Mouse (Mus musculus): ENCODE measurements around the gene Gm28557. TPM values are rescaled to one million over a fixed set of nuclear protein-coding genes. Genes with fewer than 3 reads are reported as not detected.

Gm28557 gene
- polyA plus RNA-seq, 1 experiment from 2014 or later: 4.6 TPM

GRCm38 (mm10) chr13:67107681-67108080 lies 723 bp downstream of the Gm28557 start:
- ATAC-seq (ENCODE audit: low FRiP score, low TSS enrichment): peak; percentile 3; the same call in 1 of the 2 replicates
- Histone ChIP-seq H3K9me3 (ENCODE audit: control insufficient read depth, low read length) (peaks cover 4% of the 10 kb centered on the region; the same call in 1 of the 2 replicates), H3K4me2 (replicated peaks; ENCODE audit: low read depth, low read length) (peak overlapping the region; percentile 77), H3K27me3 (ENCODE audit: control insufficient read depth, insufficient read depth, low read length) (no peaks in the 10 kb centered on the region), H3K4me3 (ENCODE audit: low read length) (peak overlapping the region; percentile 64), H3K4me1 (ENCODE audit: control insufficient read depth, insufficient read depth, low read length) (peaks cover 5% of the 10 kb centered on the region), H3K27ac (ENCODE audit: low read depth, low read length) (peak overlapping the region; percentile 83; the same call in 1 of the 2 replicates), H3K36me3 (ENCODE audit: control insufficient read depth, insufficient read depth, low read length) (0 out of 2 replicates have a peak, but pooled peaks cover 3% of the 10 kb centered on the region), H3K9ac (ENCODE audit: low read depth, low read length) (peak overlapping the region; percentile 73)
- WGBS: 55% methylated on average over 9 of the region's 9 CpGs

- WGBS: 92% methylated on average over 10 of the region's 10 CpGs
- 0 out of 2 replicates have a peak, but pooled peaks cover 3% of the 10 kb centered on the region for H3K36me3 ChIP-seq (ENCODE audit: control insufficient read depth, insufficient read depth, low read length)
- no peak within 1 kb of the TSS for H3K4me2 ChIP-seq (replicated peaks; ENCODE audit: low read depth, low read length)
- no peak within 1 kb of the TSS for H3K27ac ChIP-seq (ENCODE audit: low read depth, low read length)
- ATAC-seq (ENCODE audit: low FRiP score, low TSS enrichment): no peak
- H3K9ac ChIP-seq (ENCODE audit: low read depth, low read length): no peak within 1 kb of the TSS
- no peak within 1 kb of the TSS for H3K4me3 ChIP-seq (ENCODE audit: low read length)
- no peaks in the 10 kb centered on the region for H3K27me3 ChIP-seq (ENCODE audit: control insufficient read depth, insufficient read depth, low read length)
- no peaks in the 10 kb centered on the region for H3K9me3 ChIP-seq (ENCODE audit: control insufficient read depth, low read length)
- no peaks in the 10 kb centered on the region for H3K4me1 ChIP-seq (ENCODE audit: control insufficient read depth, insufficient read depth, low read length)
Observed at GRCm38 (mm10) chr13:67097876-67098275, 10.5 kb downstream of the Gm28557 start, which contains the start of gene Zfp708. TSS of gene Zfp708 (minus strand) at chr13:67097976.

GRCm38 (mm10) chr13:67090154-67090553 lies 18.2 kb downstream of the Gm28557 start:
- Histone ChIP-seq H3K27ac (ENCODE audit: low read depth, low read length) (no peak overlapping the region), H3K27me3 (ENCODE audit: control insufficient read depth, insufficient read depth, low read length) (no peaks in the 10 kb centered on the region), H3K4me2 (replicated peaks; ENCODE audit: low read depth, low read length) (no peak overlapping the region), H3K9me3 (ENCODE audit: control insufficient read depth, low read length) (no peaks in the 10 kb centered on the region), H3K4me3 (ENCODE audit: low read length) (no peak overlapping the region), H3K36me3 (ENCODE audit: control insufficient read depth, insufficient read depth, low read length) (no peaks in the 10 kb centered on the region), H3K9ac (ENCODE audit: low read depth, low read length) (no peak overlapping the region), H3K4me1 (ENCODE audit: control insufficient read depth, insufficient read depth, low read length) (no peaks in the 10 kb centered on the region)
- no peak for ATAC-seq (ENCODE audit: low FRiP score, low TSS enrichment)
- WGBS: 83% methylated on average over 1 of the region's 1 CpGs

GRCm38 (mm10) chr13:67081946-67082345 lies 26.5 kb downstream of the Gm28557 start:
- 67% methylated on average over 1 of the region's 1 CpGs for WGBS
- H3K27me3 ChIP-seq (ENCODE audit: control insufficient read depth, insufficient read depth, low read length): no peaks in the 10 kb centered on the region
- 0 out of 2 replicates have a peak overlapping the region, but pooled peaks have one; percentile 61 for H3K9ac ChIP-seq (ENCODE audit: low read depth, low read length)
- H3K4me2 ChIP-seq (replicated peaks; ENCODE audit: low read depth, low read length): peak overlapping the region; percentile 61
- H3K27ac ChIP-seq (ENCODE audit: low read depth, low read length): peak overlapping the region; percentile 91; the same call in 1 of the 2 replicates
- H3K36me3 ChIP-seq (ENCODE audit: control insufficient read depth, insufficient read depth, low read length): no peaks in the 10 kb centered on the region; the same call in 1 of the 2 replicates
- no peaks in the 10 kb centered on the region for H3K9me3 ChIP-seq (ENCODE audit: control insufficient read depth, low read length)
- peak overlapping the region; percentile 64; the same call in 1 of the 2 replicates for H3K4me3 ChIP-seq (ENCODE audit: low read length)
- H3K4me1 ChIP-seq (ENCODE audit: control insufficient read depth, insufficient read depth, low read length): no peaks in the 10 kb centered on the region
- ATAC-seq (ENCODE audit: low FRiP score, low TSS enrichment): no peak

GRCm38 (mm10) chr13:67081142-67081713 lies 27.2 kb downstream of the Gm28557 start:
- Histone ChIP-seq H3K36me3 (ENCODE audit: control insufficient read depth, insufficient read depth, low read length) (no peaks in the 10 kb centered on the region; the same call in 1 of the 2 replicates), H3K4me1 (ENCODE audit: control insufficient read depth, insufficient read depth, low read length) (no peaks in the 10 kb centered on the region), H3K9me3 (ENCODE audit: control insufficient read depth, low read length) (no peaks in the 10 kb centered on the region), H3K4me2 (replicated peaks; ENCODE audit: low read depth, low read length) (peak overlapping the region; percentile 61), H3K4me3 (ENCODE audit: low read length) (peak overlapping the region; percentile 64), H3K9ac (ENCODE audit: low read depth, low read length) (peak overlapping the region; percentile 61), H3K27me3 (ENCODE audit: control insufficient read depth, insufficient read depth, low read length) (no peaks in the 10 kb centered on the region), H3K27ac (ENCODE audit: low read depth, low read length) (peak overlapping the region; percentile 91)
- 1% methylated on average over 24 of the region's 24 CpGs for WGBS
- peak; percentile 100 for ATAC-seq (ENCODE audit: low FRiP score, low TSS enrichment)

- H3K9ac ChIP-seq (ENCODE audit: low read depth, low read length): no peak overlapping the region
- ATAC-seq (ENCODE audit: low FRiP score, low TSS enrichment): no peak
- H3K4me2 ChIP-seq (replicated peaks; ENCODE audit: low read depth, low read length): no peak overlapping the region
- H3K4me1 ChIP-seq (ENCODE audit: control insufficient read depth, insufficient read depth, low read length): no peaks in the 10 kb centered on the region
- H3K4me3 ChIP-seq (ENCODE audit: low read length): no peak overlapping the region
- H3K36me3 ChIP-seq (ENCODE audit: control insufficient read depth, insufficient read depth, low read length): peaks cover 21% of the 10 kb centered on the region
- WGBS: 100% methylated on average over 2 of the region's 2 CpGs
- H3K27ac ChIP-seq (ENCODE audit: low read depth, low read length): no peak overlapping the region
- no peaks in the 10 kb centered on the region for H3K27me3 ChIP-seq (ENCODE audit: control insufficient read depth, insufficient read depth, low read length)
- H3K9me3 ChIP-seq (ENCODE audit: control insufficient read depth, low read length): peaks cover 5% of the 10 kb centered on the region
Observed at GRCm38 (mm10) chr13:67077244-67077643, 31.2 kb downstream of the Gm28557 start.

GRCm38 (mm10) chr13:67072786-67073185 lies 35.6 kb downstream of the Gm28557 start:
- Histone ChIP-seq H3K4me2 (replicated peaks; ENCODE audit: low read depth, low read length) (no peak overlapping the region), H3K36me3 (ENCODE audit: control insufficient read depth, insufficient read depth, low read length) (peaks cover 40% of the 10 kb centered on the region), H3K4me3 (ENCODE audit: low read length) (no peak overlapping the region), H3K27me3 (ENCODE audit: control insufficient read depth, insufficient read depth, low read length) (no peaks in the 10 kb centered on the region), H3K9ac (ENCODE audit: low read depth, low read length) (no peak overlapping the region), H3K4me1 (ENCODE audit: control insufficient read depth, insufficient read depth, low read length) (no peaks in the 10 kb centered on the region), H3K9me3 (ENCODE audit: control insufficient read depth, low read length) (peaks cover 25% of the 10 kb centered on the region), H3K27ac (ENCODE audit: low read depth, low read length) (no peak overlapping the region)
- WGBS: 96% methylated on average over 2 of the region's 2 CpGs
- no peak for ATAC-seq (ENCODE audit: low FRiP score, low TSS enrichment)

GRCm38 (mm10) chr13:67065386-67065785 lies 43.0 kb downstream of the Gm28557 start:
- Histone ChIP-seq H3K9me3 (ENCODE audit: control insufficient read depth, low read length) (peaks cover 11% of the 10 kb centered on the region), H3K36me3 (ENCODE audit: control insufficient read depth, insufficient read depth, low read length) (peaks cover 9% of the 10 kb centered on the region), H3K4me3 (ENCODE audit: low read length) (no peak overlapping the region), H3K4me2 (replicated peaks; ENCODE audit: low read depth, low read length) (no peak overlapping the region), H3K4me1 (ENCODE audit: control insufficient read depth, insufficient read depth, low read length) (0 out of 2 replicates have a peak, but pooled peaks cover under 1% of the 10 kb centered on the region), H3K9ac (ENCODE audit: low read depth, low read length) (no peak overlapping the region), H3K27me3 (ENCODE audit: control insufficient read depth, insufficient read depth, low read length) (no peaks in the 10 kb centered on the region), H3K27ac (ENCODE audit: low read depth, low read length) (no peak overlapping the region)
- ATAC-seq (ENCODE audit: low FRiP score, low TSS enrichment): no peak
- WGBS: 87% methylated on average over 8 of the region's 8 CpGs

GRCm38 (mm10) chr13:67062427-67062826 lies 46.0 kb downstream of the Gm28557 start:
- H3K9ac ChIP-seq (ENCODE audit: low read depth, low read length): no peak overlapping the region
- WGBS: 63% methylated on average over 7 of the region's 7 CpGs
- H3K27me3 ChIP-seq (ENCODE audit: control insufficient read depth, insufficient read depth, low read length): no peaks in the 10 kb centered on the region
- H3K4me2 ChIP-seq (replicated peaks; ENCODE audit: low read depth, low read length): no peak overlapping the region
- no peak overlapping the region for H3K4me3 ChIP-seq (ENCODE audit: low read length)
- peaks cover 6% of the 10 kb centered on the region; the same call in 1 of the 2 replicates for H3K4me1 ChIP-seq (ENCODE audit: control insufficient read depth, insufficient read depth, low read length)
- H3K36me3 ChIP-seq (ENCODE audit: control insufficient read depth, insufficient read depth, low read length): no peaks in the 10 kb centered on the region
- H3K27ac ChIP-seq (ENCODE audit: low read depth, low read length): no peak overlapping the region
- ATAC-seq (ENCODE audit: low FRiP score, low TSS enrichment): no peak
- no peaks in the 10 kb centered on the region; the same call in 1 of the 2 replicates for H3K9me3 ChIP-seq (ENCODE audit: control insufficient read depth, low read length)

All from kidney, embryonic 14.5 days (tissue).